ENCODE assay signal across 23 mouse cellular contexts in the genomic region with DNA sequence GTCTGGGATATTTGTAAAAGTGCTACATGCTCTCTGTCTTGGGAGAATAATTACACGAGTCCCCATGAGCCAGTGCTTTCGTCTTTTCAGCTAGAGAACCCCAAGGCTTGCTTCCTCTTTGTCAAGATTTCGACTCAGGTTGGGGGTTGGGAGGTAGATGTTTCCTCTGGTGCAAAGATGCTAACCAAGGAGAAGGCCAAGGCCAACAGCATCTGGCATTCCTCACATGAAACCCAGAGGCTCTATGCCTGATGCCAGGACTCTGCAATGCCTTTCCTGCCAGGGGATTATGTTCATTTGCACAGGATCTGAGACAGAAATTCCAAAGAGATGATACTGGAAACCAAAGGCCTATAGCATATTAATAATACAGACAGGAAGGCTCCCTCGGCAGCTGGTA.
DNase-seq lines count a peak whose midpoint lies in the region; ATAC-seq and TF ChIP-seq lines count a peak whose summit lies in the region.
"Had no signal": no experiment of that assay in that cellular context is flagged by ENCODE, and none has a peak within 500 bp of the region (broad histone marks: within the 10 kb centered on the region; RNA-seq: fewer than 3 reads in every experiment).

No protein-coding gene starts in this region.

- TF ChIP-seq EP300 in stomach, postnatal 0 days (optimal IDR thresholded peaks at IDR 0.05), result no peak

- WGBS in embryonic facial prominence, embryonic 12.5 days, result 38% methylated on average over 4 of the region's 4 CpGs
- WGBS in embryonic facial prominence, embryonic 10.5 days, result 74% methylated on average over 4 of the region's 4 CpGs
- 30% methylated on average over 4 of the region's 4 CpGs for WGBS in stomach, embryonic 16.5 days
- 23% methylated on average over 4 of the region's 4 CpGs for whole genome bisulfite sequencing in stomach, postnatal 0 days
- whole genome bisulfite sequencing in forebrain, embryonic 13.5 days, result 77% methylated on average over 4 of the region's 4 CpGs

- no peak for DNase-seq in embryonic facial prominence, embryonic 10.5 days (ENCODE audit: low spot score)
- no peak for DNase-seq in stomach, postnatal 0 days (ENCODE audit: low spot score)
- DNase-seq in adrenal gland, postnatal 36 days, result peak; percentile 28 to 34
- DNase-seq in spleen, postnatal 36 days (ENCODE audit: low spot score in 2 of 2), result no peak
- DNase-seq: cerebellum, adult 18-20 months; cerebellum, postnatal 14 days; gastrocnemius, postnatal 25 days; heart, adult 18-20 months; heart, postnatal 10 days; kidney, adult 8-10 months; kidney, postnatal 10 days; left cerebral cortex, postnatal 4 days; lung, adult 18-20 months; lung, postnatal 14 days had no signal

- H3K9ac ChIP-seq in embryonic facial prominence, embryonic 12.5 days, result no peak overlapping the region
- H3K9ac ChIP-seq in stomach, embryonic 16.5 days (ENCODE audit: low read length), result no peak overlapping the region
- H3K9ac ChIP-seq in stomach, postnatal 0 days (ENCODE audit: low read length), result no peak overlapping the region
- no peak overlapping the region for H3K9ac ChIP-seq in forebrain, embryonic 13.5 days
- H3K9ac ChIP-seq: heart, embryonic 12.5 days; liver, embryonic 12.5 days; midbrain, embryonic 12.5 days; neural tube, embryonic 15.5 days had no signal

- no peaks in the 10 kb centered on the region for H3K27me3 ChIP-seq in embryonic facial prominence, embryonic 12.5 days
- peaks cover 47% of the 10 kb centered on the region for H3K27me3 ChIP-seq in embryonic facial prominence, embryonic 10.5 days (replicated peaks; ENCODE audit: low read depth, poor library complexity, severe bottlenecking)
- H3K27me3 ChIP-seq in stomach, embryonic 16.5 days (ENCODE audit: control insufficient read depth, insufficient read depth, low read length), result 0 out of 2 replicates have a peak, but pooled peaks cover 4% of the 10 kb centered on the region
- H3K27me3 ChIP-seq in stomach, postnatal 0 days (ENCODE audit: control insufficient read depth, insufficient read depth, low read length), result no peaks in the 10 kb centered on the region
- H3K27me3 ChIP-seq in forebrain, embryonic 13.5 days, result no peaks in the 10 kb centered on the region
- H3K27me3 ChIP-seq: neural tube, embryonic 15.5 days had no signal

- no peak overlapping the region for H3K4me2 ChIP-seq in embryonic facial prominence, embryonic 12.5 days (replicated peaks)
- no peak overlapping the region for H3K4me2 ChIP-seq in stomach, embryonic 16.5 days (ENCODE audit: low read depth, low read length)
- no peak overlapping the region for H3K4me2 ChIP-seq in stomach, postnatal 0 days (replicated peaks; ENCODE audit: low read depth)
- no peak overlapping the region for H3K4me2 ChIP-seq in forebrain, embryonic 13.5 days
- H3K4me2 ChIP-seq: heart, embryonic 12.5 days; liver, embryonic 12.5 days; midbrain, embryonic 12.5 days; neural tube, embryonic 15.5 days had no signal

- H3K9me3 ChIP-seq in embryonic facial prominence, embryonic 12.5 days, result no peaks in the 10 kb centered on the region
- no peaks in the 10 kb centered on the region for H3K9me3 ChIP-seq in embryonic facial prominence, embryonic 10.5 days
- no peaks in the 10 kb centered on the region for H3K9me3 ChIP-seq in stomach, embryonic 16.5 days (replicated peaks; ENCODE audit: control insufficient read depth, low read length)
- no peaks in the 10 kb centered on the region for H3K9me3 ChIP-seq in stomach, postnatal 0 days (ENCODE audit: control insufficient read depth, low read length)
- H3K9me3 ChIP-seq in forebrain, embryonic 13.5 days (replicated peaks), result no peaks in the 10 kb centered on the region
- H3K9me3 ChIP-seq: heart, embryonic 12.5 days; liver, embryonic 12.5 days; midbrain, embryonic 12.5 days; neural tube, embryonic 15.5 days had no signal

- H3K4me3 ChIP-seq in embryonic facial prominence, embryonic 12.5 days, result no peak overlapping the region
- no peak overlapping the region for H3K4me3 ChIP-seq in embryonic facial prominence, embryonic 10.5 days
- H3K4me3 ChIP-seq in stomach, embryonic 16.5 days (replicated peaks; ENCODE audit: low read length), result no peak overlapping the region
- no peak overlapping the region for H3K4me3 ChIP-seq in stomach, postnatal 0 days (ENCODE audit: low read depth, low read length)
- no peak overlapping the region for H3K4me3 ChIP-seq in forebrain, embryonic 13.5 days
- H3K4me3 ChIP-seq: heart, embryonic 12.5 days; liver, embryonic 12.5 days; midbrain, embryonic 12.5 days; neural tube, embryonic 15.5 days had no signal

- peak; percentile 50; the same call in 1 of the 2 replicates for ATAC-seq in embryonic facial prominence, embryonic 12.5 days (ENCODE audit: insufficient number of reproducible peaks, insufficient read depth, low FRiP score, low TSS enrichment)
- ATAC-seq in stomach, embryonic 16.5 days (ENCODE audit: insufficient read depth, low FRiP score), result peak; percentile 40; the same call in 1 of the 2 replicates
- ATAC-seq in stomach, postnatal 0 days (ENCODE audit: low FRiP score, low TSS enrichment), result no peak
- no peak for ATAC-seq in forebrain, embryonic 13.5 days
- ATAC-seq: forebrain, embryonic 16.5 days; inflammation-experienced regulatory T-cells, adult 6 months; liver, embryonic 12.5 days had no signal

- TF ChIP-seq CTCF in stomach, postnatal 0 days (IDR thresholded peaks at IDR 0.05; ENCODE audit: low read depth), result no peak

- H3K36me3 ChIP-seq in embryonic facial prominence, embryonic 12.5 days, result no peaks in the 10 kb centered on the region
- no peaks in the 10 kb centered on the region for H3K36me3 ChIP-seq in embryonic facial prominence, embryonic 10.5 days (replicated peaks)
- no peaks in the 10 kb centered on the region for H3K36me3 ChIP-seq in stomach, embryonic 16.5 days (ENCODE audit: control insufficient read depth, insufficient read depth, low read length)
- H3K36me3 ChIP-seq in stomach, postnatal 0 days (ENCODE audit: control insufficient read depth, insufficient read depth, low read length), result no peaks in the 10 kb centered on the region
- H3K36me3 ChIP-seq in forebrain, embryonic 13.5 days (ENCODE audit: poor library complexity, severe bottlenecking), result no peaks in the 10 kb centered on the region
- H3K36me3 ChIP-seq: heart, embryonic 12.5 days; liver, embryonic 12.5 days; midbrain, embryonic 12.5 days; neural tube, embryonic 15.5 days had no signal

- H3K4me1 ChIP-seq in embryonic facial prominence, embryonic 12.5 days, result peaks cover 44% of the 10 kb centered on the region
- H3K4me1 ChIP-seq in embryonic facial prominence, embryonic 10.5 days, result peaks cover 44% of the 10 kb centered on the region
- peaks cover 18% of the 10 kb centered on the region for H3K4me1 ChIP-seq in stomach, embryonic 16.5 days (ENCODE audit: control insufficient read depth, insufficient read depth, low read length)
- no peaks in the 10 kb centered on the region for H3K4me1 ChIP-seq in stomach, postnatal 0 days (replicated peaks; ENCODE audit: control insufficient read depth, insufficient read depth)
- peaks cover 16% of the 10 kb centered on the region for H3K4me1 ChIP-seq in forebrain, embryonic 13.5 days
- H3K4me1 ChIP-seq: liver, embryonic 12.5 days had no signal

- peak overlapping the region; percentile 17; the same call in 1 of the 2 replicates for H3K27ac ChIP-seq in embryonic facial prominence, embryonic 12.5 days
- H3K27ac ChIP-seq in embryonic facial prominence, embryonic 10.5 days (replicated peaks), result no peak overlapping the region; the same call in 1 of the 2 replicates
- no peak overlapping the region for H3K27ac ChIP-seq in stomach, embryonic 16.5 days (ENCODE audit: low read length)
- no peak overlapping the region for H3K27ac ChIP-seq in stomach, postnatal 0 days (replicated peaks)
- no peak overlapping the region for H3K27ac ChIP-seq in forebrain, embryonic 13.5 days
- H3K27ac ChIP-seq: liver, embryonic 12.5 days; midbrain, embryonic 12.5 days; neural tube, embryonic 15.5 days had no signal

Comparison
In these comparisons a context has a peak if more than half of its experiments do, and no peak if none do; other contexts are left out.
1. ATAC-seq: peak in embryonic facial prominence, embryonic 12.5 days (single experiment) and stomach, embryonic 16.5 days (single experiment); none in stomach, postnatal 0 days (single experiment) and forebrain, embryonic 13.5 days (single experiment).
2. DNase-seq: peak in adrenal gland, postnatal 36 days (2 of 2); none in embryonic facial prominence, embryonic 10.5 days (single experiment), stomach, postnatal 0 days (single experiment) and spleen, postnatal 36 days (0 of 2).